Mouse (Mus musculus) intestine, postnatal 0 days (tissue): ENCODE results near the gene Fkbp2. TPM values are rescaled to one million over a fixed set of nuclear protein-coding genes. Genes with fewer than 3 reads are reported as not detected.

Source experiments
- ATAC-seq: fragments of 200-750 bp; cut with Nextera tagmentation; 2 replicates; pipeline ENCODE4 v1.8.0; 2017; ENCODE audit warnings: mild to moderate bottlenecking, moderate TSS enrichment, moderate library complexity
- H3K27ac ChIP-seq: fragments of 300-500 bp; sonication (generic); 2 replicates; pipeline ENCODE4 v1.5.1; 2014; ENCODE audit warnings: mild to moderate bottlenecking, low read depth, low read length, moderate library complexity
- H3K27me3 ChIP-seq: fragments of 300-500 bp; sonication (generic); replicated peaks from 2 replicates; pipeline ENCODE4 v1.6.1; 2014; ENCODE audit warnings: low read length, mixed read lengths; ENCODE audit not compliant: control insufficient read depth, insufficient read depth
- H3K36me3 ChIP-seq: fragments of 300-500 bp; sonication (generic); 2 replicates; pipeline ENCODE4 v1.6.1; 2014; ENCODE audit warnings: mild to moderate bottlenecking, moderate library complexity; ENCODE audit not compliant: control insufficient read depth, insufficient read depth
- H3K4me1 ChIP-seq: fragments of 300-500 bp; sonication (generic); replicated peaks from 2 replicates; pipeline ENCODE4 v1.6.1; 2014; ENCODE audit warnings: antibody characterized with exemption, low read length, mixed read lengths; ENCODE audit not compliant: control insufficient read depth, insufficient read depth
- H3K4me2 ChIP-seq: fragments of 300-500 bp; sonication (generic); replicated peaks from 2 replicates; pipeline ENCODE4 v1.6.1; 2014; ENCODE audit warnings: low read depth, mild to moderate bottlenecking, moderate library complexity
- H3K4me3 ChIP-seq: fragments of 300-500 bp; sonication (generic); 2 replicates; pipeline ENCODE4 v1.5.1; 2014; ENCODE audit warnings: low read depth, low read length
- H3K9ac ChIP-seq: fragments of 300-500 bp; sonication (generic); 2 replicates; pipeline ENCODE4 v1.6.1; 2014; ENCODE audit warnings: mild to moderate bottlenecking, low read depth, low read length
- H3K9me3 ChIP-seq: fragments of 300-500 bp; sonication (generic); 2 replicates; pipeline ENCODE4 v1.6.1; 2016; ENCODE audit warnings: mixed run types; ENCODE audit not compliant: control insufficient read depth
- CTCF ChIP-seq: sonication (generic); IDR thresholded peaks from 2 replicates; pipeline ENCODE4 v1.5.1; 2016; ENCODE audit warnings: low read depth, mild to moderate bottlenecking, control low read depth, antibody characterized with exemption, moderate library complexity
- WGBS: fragments of 180-500 bp; shearing (Covaris S2); extraction: QIAGEN DNeasy Blood & Tissue Kit; methylation state at CpG from one replicate; pipeline ENCODE4 v1.1.7; 2014; 5-methylcytosine and 5-hydroxymethylcytosine counted together
- polyA plus RNA-seq: library from polyadenylated mRNA; unstranded; fragments of >200 nt; fragmentation: Nextera tagmentation; extraction: Ambion mirVana; gene quantifications from 2 replicates; pipeline ENCODE4 v1.2.1, GENCODE M21; 2015

Gene Fkbp2
- polyA plus RNA-seq = 135 and 142 TPM in 2 replicates

GRCm38 (mm10) chr19:6980381-6981093 lies at the start of gene Fkbp2:
Gene Fkbp2 (minus strand): TSS chr19:6980501.
- H3K4me3 ChIP-seq = peak within 1 kb of the TSS; percentile 72
- H3K36me3 ChIP-seq = peaks cover 14% of the 10 kb centered on the region; the same call in 1 of the 2 replicates
- H3K4me2 ChIP-seq = peak within 1 kb of the TSS; percentile 75
- no peaks in the 10 kb centered on the region for H3K9me3 ChIP-seq
- no peaks in the 10 kb centered on the region for H3K4me1 ChIP-seq
- H3K27me3 ChIP-seq = no peaks in the 10 kb centered on the region
- H3K9ac ChIP-seq = peak within 1 kb of the TSS; percentile 71
- H3K27ac ChIP-seq = peak within 1 kb of the TSS; percentile 90
- WGBS = 1% methylated on average over 38 of the region's 38 CpGs
- no peak for TF ChIP-seq CTCF
- peak; percentile 81 for ATAC-seq

- no peak for TF ChIP-seq CTCF
- H3K4me2 ChIP-seq = no peak overlapping the region
- no peaks in the 10 kb centered on the region for H3K9me3 ChIP-seq
- H3K4me3 ChIP-seq = no peak overlapping the region
- WGBS = 98% methylated on average over 5 of the region's 5 CpGs
- no peaks in the 10 kb centered on the region for H3K27me3 ChIP-seq
- peaks cover 90% of the 10 kb centered on the region for H3K36me3 ChIP-seq
- no peaks in the 10 kb centered on the region for H3K4me1 ChIP-seq
- ATAC-seq = no peak
- no peak overlapping the region for H3K27ac ChIP-seq
- H3K9ac ChIP-seq = no peak overlapping the region
These were observed 49.2 kb upstream of the Fkbp2 start for GRCm38 (mm10) chr19:7029531-7029930.

- no peaks in the 10 kb centered on the region for H3K27me3 ChIP-seq
- peak; percentile 91 for TF ChIP-seq CTCF
- H3K4me3 ChIP-seq = no peak overlapping the region
- H3K9ac ChIP-seq = no peak overlapping the region
- 40% methylated on average over 3 of the region's 3 CpGs for WGBS
- peak; percentile 71 for ATAC-seq
- H3K4me1 ChIP-seq = no peaks in the 10 kb centered on the region
- H3K4me2 ChIP-seq = no peak overlapping the region
- peak overlapping the region; percentile 36 for H3K27ac ChIP-seq
- peaks cover 46% of the 10 kb centered on the region for H3K36me3 ChIP-seq
- H3K9me3 ChIP-seq = no peaks in the 10 kb centered on the region
These were observed 39.9 kb upstream of the Fkbp2 start for GRCm38 (mm10) chr19:7020224-7020641.

GRCm38 (mm10) chr19:7019191-7019590 lies 38.9 kb upstream of the Fkbp2 start, which contains the start of gene Fermt3:
Gene Fermt3 (minus strand): TSS chr19:7019469.
- Histone ChIP-seq H3K9ac (no peak within 1 kb of the TSS), H3K36me3 (peaks cover 35% of the 10 kb centered on the region), H3K4me2 (peak within 1 kb of the TSS; percentile 33; the same call in 1 of the 2 replicates), H3K4me1 (no peaks in the 10 kb centered on the region), H3K27me3 (no peaks in the 10 kb centered on the region), H3K9me3 (no peaks in the 10 kb centered on the region), H3K4me3 (no peak within 1 kb of the TSS), H3K27ac (peak within 1 kb of the TSS; percentile 36)
- ATAC-seq = 0 out of 2 replicates have a peak, but pooled peaks have one; percentile 29
- TF ChIP-seq CTCF = no peak
- 53% methylated on average over 5 of the region's 5 CpGs for WGBS

- H3K27ac ChIP-seq = peak overlapping the region; percentile 17
- peaks cover 36% of the 10 kb centered on the region for H3K36me3 ChIP-seq
- H3K9me3 ChIP-seq = no peaks in the 10 kb centered on the region
- H3K27me3 ChIP-seq = no peaks in the 10 kb centered on the region
- 90% methylated on average over 11 of the region's 11 CpGs for WGBS
- H3K4me2 ChIP-seq = peak overlapping the region; percentile 4; the same call in 1 of the 2 replicates
- no peak for ATAC-seq
- H3K9ac ChIP-seq = no peak overlapping the region
- TF ChIP-seq CTCF = no peak
- no peak overlapping the region for H3K4me3 ChIP-seq
- H3K4me1 ChIP-seq = no peaks in the 10 kb centered on the region
These were observed 38.2 kb upstream of the Fkbp2 start for GRCm38 (mm10) chr19:7018546-7018945.

GRCm38 (mm10) chr19:7017541-7018457 lies 37.5 kb upstream of the Fkbp2 start:
- Histone ChIP-seq H3K9me3 (no peaks in the 10 kb centered on the region), H3K27me3 (no peaks in the 10 kb centered on the region), H3K9ac (no peak overlapping the region), H3K36me3 (peaks cover 32% of the 10 kb centered on the region), H3K4me2 (peak overlapping the region; percentile 17; the same call in 1 of the 2 replicates), H3K4me3 (no peak overlapping the region), H3K27ac (peak overlapping the region; percentile 15; the same call in 1 of the 2 replicates), H3K4me1 (no peaks in the 10 kb centered on the region)
- TF ChIP-seq CTCF = no peak
- no peak for ATAC-seq
- 77% methylated on average over 12 of the region's 12 CpGs for WGBS
